Mouse (Mus musculus): ENCODE results near the gene Scn1a.

Scn1a gene

DNA sequence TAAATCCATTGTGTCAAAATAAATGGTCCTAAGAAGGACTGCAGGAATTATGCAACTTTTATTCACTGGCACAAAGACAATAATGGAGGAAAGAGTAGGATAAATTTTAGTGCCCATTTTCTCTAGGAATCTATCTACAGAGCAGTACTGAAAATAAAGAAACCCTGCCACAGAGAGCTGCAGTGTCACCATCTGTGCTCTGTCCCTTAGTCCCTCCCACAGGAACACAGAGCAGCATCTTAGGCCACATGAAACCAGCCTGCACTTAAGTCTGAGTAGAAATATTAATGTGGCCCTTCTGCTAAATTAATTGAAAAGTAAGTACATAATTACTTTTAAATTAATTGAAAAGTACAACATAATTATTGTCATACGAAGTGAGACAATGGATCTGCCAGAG lies 196.6 kb downstream of the Scn1a start:
- DNase-seq (ENCODE audit: low spot score): no peak

DNA sequence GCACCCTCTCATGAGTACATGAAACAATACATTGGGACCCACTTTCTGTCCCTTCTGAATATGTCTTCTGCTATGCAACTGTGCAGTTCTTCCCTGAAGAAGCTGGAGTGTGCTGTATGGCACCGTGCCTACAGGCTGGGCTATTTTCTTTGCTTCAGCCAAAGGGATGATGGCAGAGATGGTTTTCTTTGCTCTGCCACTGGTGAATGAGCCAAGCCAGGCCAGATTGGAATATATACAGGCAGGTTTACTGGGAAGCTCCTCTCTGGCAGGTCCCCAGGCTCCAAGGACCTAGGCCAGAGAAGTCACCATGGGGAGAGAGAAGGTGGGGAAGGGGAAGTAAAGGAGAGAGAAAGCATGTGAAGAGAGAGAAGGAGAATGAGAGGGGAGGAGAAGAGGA lies 200.3 kb downstream of the Scn1a start:
- no peak for DNase-seq (ENCODE audit: low spot score)

DNA sequence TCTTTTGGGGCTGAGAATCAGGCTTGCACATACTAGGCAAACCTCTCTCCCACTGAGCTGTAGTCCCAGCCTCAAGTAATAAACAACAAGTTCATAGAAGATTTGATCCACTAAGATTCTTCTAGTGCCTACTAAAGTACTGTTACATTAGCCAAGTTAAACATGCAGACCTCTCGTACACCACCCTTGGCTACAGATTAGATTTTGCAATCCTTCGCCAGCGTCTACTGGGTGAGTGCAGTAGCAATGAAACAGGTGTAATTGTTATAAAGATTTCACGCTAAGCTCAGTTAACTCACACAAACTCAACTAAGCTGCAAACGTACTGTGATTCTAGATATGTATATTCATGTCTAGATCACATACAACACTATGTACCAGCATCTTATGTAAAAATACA lies 201.8 kb downstream of the Scn1a start:
- no peak for DNase-seq (ENCODE audit: low spot score)

DNA sequence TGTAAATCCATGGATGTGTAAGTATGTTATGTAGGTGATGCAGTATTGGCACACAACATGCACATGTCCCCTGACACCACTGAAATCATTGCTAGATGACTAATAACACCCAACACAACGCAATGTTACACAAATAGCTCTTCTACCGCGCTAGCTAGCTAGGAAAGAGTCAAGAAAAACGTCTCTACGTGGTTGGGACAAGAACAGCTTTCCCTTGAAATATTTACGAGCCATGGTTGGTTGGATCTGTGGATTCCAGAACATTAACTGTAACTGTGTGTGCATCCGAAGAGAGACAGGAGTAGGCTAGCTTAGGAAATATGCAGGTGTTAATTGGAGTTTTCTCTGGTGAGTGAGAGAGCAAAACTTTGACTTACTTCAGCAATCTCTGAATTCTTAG lies 219.7 kb downstream of the Scn1a start:
- DNase-seq (ENCODE audit: low spot score): no peak

Measured in ovary, postnatal 10 days (tissue).